Mouse (Mus musculus) fat pad, adult 2 months (tissue): ENCODE measurements around the gene Tgfbr1.
"Not testable (repeated sequence)": the region's sequence is repeated elsewhere in the genome, so short reads cannot be mapped to it uniquely, and the experiment has no call there.

ENCODE experiments used
- DNase-seq: peaks from one replicate; pipeline ENCODE4 v3.0.0-alpha.2; 2011; ENCODE audit warnings: low read depth, low spot score; ENCODE audit errors: extremely low read depth

Gene Tgfbr1

DNA sequence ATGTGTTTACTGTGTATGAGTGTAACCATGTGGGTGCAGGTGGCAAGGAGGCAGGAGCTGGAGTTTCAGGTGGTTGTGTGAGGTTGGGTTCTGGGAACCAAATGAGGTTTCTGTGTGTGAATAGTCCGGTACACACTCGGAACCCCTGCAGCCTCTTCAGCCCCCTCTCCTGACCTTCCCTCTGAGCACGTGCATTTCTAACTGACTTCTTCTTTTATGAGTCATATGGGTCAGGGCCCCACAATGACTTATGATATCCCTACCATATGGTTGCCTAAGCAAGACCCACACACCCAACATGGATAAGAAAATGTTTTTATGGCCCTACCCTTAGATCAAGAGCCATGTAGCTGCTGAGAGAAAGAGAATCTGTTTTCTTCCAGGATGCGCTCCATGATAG is 6.0 kb upstream of the Tgfbr1 start:
- DNase-seq: no peak

DNA sequence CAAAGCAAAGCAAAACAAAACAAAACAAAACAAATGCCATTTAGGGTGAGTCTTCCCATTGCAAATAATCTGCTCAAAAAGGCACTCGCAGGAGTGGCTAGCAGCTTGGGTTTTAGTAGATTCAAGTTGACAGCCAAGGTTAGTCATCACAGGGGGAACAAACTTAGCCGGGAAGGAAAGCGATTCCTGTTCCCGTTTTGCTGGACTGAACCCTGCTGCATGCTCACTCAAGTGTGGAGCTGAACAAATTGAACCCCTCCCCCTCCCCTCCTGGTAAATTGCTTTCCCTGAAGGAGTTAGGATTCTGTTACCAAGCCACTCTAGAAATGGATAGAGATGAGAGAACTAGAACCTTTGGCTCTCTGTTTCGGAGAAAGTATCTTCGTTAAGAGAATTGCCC is 3.3 kb upstream of the Tgfbr1 start:
- DNase-seq: no peak

DNA sequence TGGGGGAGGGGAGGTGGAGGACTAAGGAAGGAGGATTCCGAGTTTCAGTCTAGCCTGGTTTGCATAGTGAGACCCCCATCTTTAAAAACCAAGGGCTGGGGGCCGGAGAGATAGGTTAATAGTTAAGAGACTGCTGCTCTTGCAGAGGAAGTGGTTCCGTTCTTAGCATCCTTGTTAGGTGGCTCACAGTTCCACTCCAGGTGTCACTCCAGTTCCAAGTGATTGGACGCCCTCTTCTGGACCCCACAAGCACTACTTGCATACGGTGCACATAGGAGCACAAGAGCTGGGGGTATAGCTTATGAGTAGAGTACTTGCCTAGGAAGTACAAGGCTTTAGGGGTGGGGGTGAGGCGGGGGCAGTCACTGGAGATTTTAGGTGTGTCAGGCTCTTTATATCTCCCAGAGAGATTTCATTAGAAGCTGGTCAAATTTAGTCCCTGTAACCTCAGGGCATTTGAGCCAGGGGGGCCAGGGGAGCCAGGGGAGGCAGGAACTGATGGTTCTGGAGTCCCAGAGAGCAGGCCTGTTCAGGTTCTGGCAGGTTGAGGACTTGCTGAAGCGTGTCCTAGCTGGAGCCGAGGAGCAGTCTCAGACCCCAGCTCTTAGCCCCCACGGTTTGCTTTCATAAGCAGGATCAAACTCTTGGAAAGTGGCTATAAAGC is 1.5 kb upstream of the Tgfbr1 start:
- DNase-seq: no peak

DNA sequence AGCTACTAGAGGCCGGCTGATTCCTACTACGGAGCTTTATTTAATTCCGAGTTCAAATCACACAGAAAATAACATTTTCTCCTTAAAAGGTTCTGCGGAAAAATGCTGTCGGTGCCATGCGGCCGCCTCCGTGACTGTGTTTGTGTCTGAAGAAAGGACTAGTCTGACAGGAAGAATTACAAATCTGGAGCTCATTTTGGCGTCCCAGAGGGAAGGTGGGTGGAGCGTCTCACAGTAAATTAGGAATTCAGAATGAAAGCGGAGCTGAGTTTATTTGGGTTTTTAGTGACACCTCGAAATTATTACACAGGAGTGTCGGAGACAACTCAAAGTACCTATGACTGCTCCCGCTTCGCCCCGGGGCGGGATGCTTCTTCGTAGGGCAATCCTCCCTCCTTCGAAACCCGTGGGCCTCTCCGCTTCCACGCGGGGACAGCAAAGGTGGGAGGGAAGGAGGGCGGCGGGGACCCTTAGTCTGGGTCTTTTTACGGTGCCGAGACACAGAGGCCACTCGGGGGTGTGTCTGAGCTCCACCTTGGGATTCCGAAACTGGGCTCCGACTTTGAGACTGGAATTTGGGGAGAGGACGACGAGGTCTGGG is 861 bp upstream of the Tgfbr1 start:
- peak; percentile 18 for DNase-seq

DNA sequence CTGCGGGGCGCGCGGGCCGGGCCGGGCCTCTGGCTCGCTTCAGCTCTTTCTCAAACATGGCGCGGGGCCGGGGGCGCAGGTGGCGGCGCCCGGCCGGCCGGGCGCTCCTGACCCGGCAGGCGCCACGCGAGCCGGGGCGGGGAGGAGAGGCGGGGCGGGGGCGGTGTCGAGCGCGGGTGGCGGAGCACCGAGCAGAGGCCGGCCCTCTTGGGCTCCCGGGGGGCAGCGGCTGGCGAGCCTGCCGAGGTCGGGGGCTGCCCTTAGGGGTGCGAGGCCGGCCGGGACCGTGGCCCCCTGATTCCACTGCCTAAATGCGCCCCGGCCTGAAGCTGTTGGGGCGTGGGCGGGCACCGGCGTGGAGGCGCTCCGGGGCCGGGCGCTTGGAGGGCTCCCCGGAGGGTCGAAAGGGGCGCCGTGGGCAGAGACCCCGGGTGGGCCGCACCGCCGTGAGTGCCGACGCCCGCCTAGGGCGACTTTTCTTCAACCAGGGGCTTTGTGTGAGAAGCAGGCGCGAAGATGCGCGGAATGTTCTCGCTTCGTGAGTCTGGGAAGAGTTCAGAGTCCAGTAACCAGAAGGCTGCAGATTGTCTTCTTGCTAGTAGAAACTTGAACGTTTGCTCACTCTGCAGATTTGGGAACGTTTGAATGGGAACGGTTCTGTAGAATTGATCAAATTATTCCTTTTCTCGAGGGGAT is 542 bp downstream of the Tgfbr1 start:
- no peak for DNase-seq

DNA sequence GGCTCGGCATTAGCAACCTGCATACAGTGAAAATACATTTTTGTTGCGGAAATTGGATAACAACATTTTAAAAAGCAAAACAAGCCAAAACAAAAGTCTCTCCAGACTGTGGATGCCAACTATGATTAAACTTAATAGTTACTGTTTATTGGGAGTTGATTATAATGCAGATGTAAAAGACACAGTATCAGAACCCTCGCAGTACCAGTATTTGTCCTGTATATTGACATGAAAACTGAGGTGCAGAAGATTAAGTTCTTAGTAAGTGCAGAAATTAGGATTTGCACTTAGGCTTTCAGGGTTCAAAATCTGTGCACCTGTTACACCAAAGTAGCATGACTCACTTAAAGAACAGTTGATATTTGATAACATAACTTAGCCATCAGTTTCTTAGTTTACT is 1.3 kb downstream of the Tgfbr1 start:
- DNase-seq: no peak

DNA sequence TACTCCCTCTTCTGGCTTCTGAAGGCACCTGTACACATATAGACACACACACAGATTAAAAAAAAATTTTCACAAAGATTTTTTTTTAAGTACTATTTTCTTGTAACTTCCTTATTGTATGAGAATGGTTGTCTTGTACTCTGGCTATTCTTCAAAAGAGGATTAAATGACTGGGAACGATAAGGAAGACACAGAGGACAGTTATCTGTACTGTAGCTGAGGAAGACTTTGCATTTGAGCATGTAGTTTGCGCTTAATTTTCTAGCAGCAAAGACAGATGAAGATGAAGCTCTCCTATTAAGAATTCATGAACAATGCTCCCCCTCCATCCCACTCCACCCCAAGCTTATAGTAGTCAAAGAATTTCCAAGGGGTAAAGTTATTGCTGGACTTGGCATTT is 9.6 kb downstream of the Tgfbr1 start:
- no peak for DNase-seq

DNA sequence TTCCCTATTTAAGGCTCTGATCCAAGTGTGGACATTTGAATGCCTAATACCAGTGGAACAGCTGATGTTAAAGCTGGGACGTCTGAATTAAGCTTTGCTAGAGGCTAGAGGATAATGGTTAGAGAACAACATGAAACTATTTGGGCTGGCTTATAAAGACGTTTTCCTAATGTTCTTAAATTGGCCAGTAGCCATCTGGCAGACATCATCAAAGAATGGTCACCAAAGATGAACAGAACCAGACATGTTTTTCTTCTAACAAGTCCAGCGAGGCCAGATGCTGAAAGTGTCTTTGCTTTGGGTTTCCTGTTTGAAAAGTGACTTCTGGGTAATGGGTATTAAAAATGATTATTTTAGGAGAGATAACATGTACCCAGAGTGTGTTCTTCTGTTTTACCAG is 10.1 kb downstream of the Tgfbr1 start:
- DNase-seq: peak; percentile 40

DNA sequence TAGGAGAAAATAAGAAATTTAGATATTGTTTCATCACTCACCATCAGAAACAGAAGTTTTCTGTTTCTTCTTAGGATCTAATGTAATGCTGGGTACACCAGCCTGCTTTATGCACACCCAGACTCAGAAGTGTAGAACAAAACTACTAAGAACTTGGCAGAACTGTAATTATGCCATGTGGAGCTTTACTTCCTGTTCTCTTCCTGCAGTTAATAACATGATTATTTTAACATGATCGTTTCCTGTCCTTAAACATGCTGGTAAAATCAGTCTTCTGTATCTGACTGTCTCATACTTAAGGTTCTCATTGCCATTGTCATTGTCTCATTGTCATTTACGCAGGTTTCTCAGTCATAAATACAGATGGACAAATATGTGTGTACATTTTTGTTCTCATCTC is 15.7 kb downstream of the Tgfbr1 start:
- no peak for DNase-seq

DNA sequence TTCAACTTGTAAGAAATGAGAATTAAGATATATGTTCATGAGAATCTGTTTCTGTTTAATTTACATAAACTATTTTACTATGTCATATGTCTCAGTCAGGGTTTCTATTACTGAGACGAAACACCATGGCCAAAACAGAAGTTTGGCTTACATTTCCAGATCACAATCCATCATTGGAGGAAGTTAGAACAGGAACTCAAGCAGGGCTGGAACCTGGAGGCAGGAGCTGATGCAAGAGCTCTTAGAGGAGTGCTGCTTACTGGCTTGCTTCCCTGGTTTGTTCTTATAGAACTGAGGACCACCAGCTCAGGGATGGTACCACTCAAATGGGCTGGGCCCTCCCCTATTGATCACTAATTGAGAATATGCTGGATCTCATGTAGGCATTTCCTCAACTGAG is 25.7 kb downstream of the Tgfbr1 start:
- DNase-seq: no peak

DNA sequence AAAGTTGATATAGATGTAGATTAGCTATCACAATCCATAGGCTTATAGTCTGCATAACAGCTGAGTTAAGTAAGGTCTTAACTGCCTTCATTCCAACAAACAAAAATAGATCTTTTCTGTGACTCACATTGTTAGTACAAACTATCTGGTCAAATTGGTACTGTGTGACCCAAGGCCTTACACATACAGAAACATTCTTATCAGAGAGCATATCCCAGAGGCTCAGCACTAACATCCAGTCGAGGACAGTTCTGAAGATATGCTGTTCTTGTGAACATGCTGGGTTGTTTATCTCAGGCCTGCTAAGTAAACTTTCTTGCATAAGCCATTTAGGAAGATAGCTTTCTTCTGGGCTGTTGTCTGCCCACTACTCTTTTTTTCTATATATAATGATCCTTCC is 29.4 kb downstream of the Tgfbr1 start:
- DNase-seq: no peak

DNA sequence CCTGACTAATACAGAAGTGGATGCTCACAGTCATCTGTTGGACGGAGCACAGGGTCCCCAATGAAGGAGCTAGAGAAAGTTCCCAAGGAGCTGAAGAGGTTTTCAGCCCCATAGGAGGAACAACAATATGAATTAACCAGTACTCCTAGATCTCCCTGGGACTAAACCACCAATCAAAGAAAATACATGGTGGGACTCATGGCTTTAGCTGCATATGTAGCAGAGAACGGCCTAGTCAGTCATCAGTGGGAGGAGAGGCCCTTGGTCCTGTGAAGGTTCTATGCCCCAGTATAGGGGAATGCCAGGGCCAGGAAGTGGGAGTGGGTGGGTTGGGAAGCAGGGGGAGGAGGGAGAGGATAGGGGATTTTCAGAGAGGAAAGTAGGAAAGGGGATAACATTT is 38.9 kb downstream of the Tgfbr1 start:
- not testable (repeated sequence) for DNase-seq

DNA sequence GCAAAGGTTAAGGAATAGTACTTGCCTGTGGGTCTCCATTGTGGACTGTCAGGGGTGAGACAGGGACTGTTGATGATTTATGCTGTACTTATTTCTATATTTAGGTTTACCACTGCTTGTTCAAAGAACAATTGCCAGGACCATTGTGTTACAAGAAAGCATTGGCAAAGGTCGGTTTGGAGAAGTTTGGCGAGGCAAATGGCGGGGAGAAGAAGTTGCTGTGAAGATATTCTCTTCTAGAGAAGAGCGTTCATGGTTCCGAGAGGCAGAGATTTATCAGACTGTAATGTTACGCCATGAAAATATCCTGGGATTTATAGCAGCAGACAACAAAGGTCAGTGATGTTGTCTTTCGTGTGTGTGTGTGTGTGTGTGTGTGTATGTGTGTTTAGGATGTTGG is 43.2 kb downstream of the Tgfbr1 start:
- no peak for DNase-seq

DNA sequence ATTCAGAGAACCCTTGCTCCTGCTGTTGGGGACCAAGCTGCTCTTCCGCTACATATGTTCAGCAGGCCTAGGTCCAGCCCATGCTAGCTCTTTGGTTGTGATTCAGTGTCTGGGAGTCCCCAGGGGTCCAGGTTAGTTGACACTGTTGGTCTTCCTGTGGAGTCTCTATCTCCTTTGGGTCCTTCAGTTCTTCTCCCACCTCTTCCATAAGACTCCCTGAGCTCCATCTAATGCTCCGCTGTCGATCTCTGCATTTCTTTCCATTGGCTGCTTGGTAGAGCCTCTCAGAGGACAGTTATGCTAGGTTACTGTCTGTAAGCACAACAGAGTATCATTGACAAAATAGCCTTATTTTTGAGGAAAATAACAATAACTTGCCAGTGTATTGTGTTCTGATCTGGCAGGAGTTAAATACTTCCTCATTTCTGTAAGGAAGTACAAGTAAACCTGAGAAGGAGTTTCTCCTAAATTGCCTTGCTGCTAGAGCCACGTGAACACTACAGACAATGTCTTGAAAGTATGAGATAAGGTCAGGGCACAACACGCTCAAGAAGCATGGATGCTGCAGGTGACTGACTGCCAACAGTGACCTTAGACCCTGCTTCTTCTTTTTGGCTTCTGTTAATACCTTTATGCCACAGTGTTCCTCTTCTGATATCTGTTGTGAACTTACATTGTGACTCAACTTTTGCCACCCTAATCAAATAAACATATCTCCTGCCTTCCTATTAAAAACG is 45.1 kb downstream of the Tgfbr1 start:
- no peak for DNase-seq

DNA sequence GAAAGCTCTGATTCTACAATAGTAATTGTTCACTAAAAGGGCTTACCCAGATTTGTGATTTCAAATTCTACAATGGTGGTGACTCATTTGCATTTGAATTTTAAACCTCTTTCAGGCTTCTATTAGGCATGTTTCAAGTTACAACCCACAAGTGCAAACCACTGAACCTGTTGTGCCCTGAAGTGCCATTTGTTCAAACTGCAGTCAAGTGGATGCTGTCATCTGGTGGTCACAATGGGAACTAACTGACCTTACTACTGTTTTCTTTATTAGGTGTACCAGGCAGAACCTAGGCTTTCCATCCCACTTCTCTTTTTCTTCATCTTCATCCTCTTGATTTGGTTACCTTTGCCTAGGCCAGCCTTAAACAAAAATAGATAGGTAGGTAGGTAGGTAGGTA is 46.8 kb downstream of the Tgfbr1 start:
- no peak for DNase-seq

DNA sequence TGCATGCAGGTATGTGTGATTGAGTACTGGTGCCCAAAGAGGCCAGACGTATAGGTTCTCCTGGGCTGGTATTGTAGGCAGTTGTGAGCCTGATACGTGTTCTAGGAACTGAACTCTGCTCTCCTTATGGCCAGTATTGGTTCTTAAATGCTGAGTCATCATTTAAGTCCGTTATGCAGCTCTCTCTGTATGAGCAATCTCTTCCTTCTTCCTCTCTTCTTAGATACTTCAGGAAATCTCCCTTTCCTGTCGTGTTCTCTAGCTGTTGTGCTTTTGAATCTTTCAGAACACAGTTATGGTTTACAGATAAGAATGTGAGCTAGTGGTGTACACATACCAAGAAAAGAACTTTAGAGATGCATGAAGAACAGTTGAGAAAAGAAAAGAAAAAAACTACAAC is 47.3 kb downstream of the Tgfbr1 start:
- no peak for DNase-seq

DNA sequence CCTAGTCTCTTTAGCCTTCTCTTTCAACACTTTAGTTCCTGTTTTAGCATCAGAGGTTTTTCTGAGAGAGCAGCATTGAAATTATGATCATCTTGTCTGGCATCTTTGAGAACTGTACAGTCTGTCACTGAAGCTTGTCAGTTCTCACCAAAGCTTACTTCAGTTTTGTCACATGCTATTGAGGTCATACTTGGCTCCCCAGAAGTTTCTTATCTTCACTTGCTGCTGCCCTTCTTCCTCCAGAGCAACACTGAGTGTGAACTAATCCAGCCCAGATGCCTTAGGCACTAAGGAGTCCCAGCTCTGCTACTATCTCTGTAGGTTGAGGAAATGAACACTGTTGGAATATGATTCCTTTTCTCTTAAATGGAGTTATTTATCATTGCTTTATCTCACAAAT is 49.2 kb downstream of the Tgfbr1 start:
- no peak for DNase-seq

DNA sequence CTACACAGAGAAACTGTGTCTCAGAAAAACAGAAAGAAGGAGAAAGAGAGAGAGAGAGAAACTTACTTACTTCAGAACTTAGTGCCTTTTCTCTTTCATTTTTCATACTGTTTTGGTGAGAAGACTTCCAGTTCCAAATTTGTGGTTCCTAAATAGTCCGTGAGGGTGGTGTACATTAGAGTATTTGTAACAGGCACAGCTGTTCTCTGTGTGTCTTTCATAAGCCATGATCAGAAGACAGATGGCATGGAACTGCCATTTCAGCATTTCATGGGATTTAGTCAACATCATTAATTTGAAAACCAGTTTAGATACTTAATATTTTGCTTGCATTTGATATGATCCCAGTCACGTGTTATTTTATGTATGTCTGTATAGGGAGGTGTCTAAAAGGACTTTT is 51.5 kb downstream of the Tgfbr1 start:
- DNase-seq: no peak

DNA sequence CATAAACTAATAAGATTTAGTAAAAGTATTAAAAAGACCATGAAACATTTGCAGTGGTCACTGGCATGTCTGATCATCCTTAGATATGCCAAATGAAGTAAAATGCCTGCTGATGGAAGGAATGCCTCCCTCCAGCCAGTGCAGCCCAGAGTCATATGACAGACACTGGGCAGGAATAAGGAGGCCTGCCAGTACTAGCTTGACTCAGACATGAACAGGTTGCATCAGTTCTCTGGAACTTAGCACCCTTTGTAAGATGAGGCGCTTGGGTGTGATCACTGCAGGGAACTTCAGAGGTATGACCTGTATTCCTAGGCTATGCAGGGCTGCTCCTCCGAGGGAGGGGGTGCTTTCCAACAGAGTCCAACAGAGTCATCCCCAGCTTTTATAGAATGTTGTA is 54.1 kb downstream of the Tgfbr1 start:
- peak; percentile 19 for DNase-seq

DNA sequence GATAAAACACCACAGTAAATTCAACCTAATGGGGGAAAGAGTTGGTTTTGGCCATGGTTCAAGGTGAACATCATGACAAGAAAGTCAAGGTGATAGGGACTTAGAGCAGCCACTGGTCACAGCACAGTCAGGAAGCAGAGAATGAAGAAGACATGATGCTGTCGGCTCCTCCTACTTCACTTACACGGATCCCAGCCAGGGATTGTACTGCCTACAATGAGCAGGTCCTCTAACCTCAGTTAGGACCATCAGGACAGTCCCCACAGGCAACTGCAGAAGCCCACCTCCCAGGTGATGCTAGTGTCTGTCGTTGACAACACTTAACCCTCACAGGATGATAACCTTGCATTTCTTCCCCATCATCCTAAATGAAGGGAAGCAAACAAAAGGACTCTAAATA is 64.8 kb downstream of the Tgfbr1 start:
- no peak for DNase-seq

DNA sequence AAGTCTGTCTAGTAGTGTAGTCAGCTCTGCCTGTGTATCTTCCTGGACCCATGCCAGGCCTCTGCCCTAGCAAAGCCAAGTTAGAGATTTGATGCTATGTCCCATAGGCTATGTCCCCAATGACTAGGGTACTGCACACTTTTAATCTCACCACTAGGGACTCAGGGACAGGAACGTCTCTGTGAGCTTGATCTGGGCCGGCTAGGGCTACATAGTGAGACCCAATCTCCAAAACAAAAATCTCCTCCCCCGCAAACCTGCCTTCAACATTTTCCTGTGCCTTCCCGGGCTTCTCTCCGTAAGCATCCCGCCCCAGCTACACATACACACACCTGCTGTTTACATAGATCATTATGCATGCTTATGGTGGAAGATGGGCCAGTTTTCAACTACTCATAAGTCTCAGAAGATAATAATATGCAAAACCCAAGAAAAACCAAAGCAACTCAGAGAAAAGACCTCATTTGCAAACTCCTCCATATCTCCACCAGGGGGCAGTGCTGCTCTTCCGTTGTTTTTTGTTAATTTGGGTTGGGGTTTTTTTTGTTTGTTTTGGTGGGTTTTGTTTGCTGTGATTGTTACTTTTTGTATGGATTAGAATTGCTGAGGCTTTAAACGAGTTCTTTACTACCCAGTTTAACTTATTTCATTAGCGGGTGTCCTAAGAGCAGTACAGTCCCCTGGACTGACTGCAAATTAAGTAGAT is 66.4 kb downstream of the Tgfbr1 start:
- no peak for DNase-seq
